Mouse (Mus musculus) gastrocnemius, postnatal 14 days (tissue): ENCODE measurements around the gene Gm21173. TPM values are rescaled to one million over a fixed set of nuclear protein-coding genes. Genes with fewer than 3 reads are reported as not detected.
"Not testable (repeated sequence)": the region's sequence is repeated elsewhere in the genome, so short reads cannot be mapped to it uniquely, and the experiment has no call there.

Source experiments
- DNase-seq: peaks from one replicate; pipeline ENCODE4 v3.0.0; 2021; ENCODE audit warnings: mixed read lengths
- intact Hi-C: fragments of 180-260 bp; cut with DNase I; formaldehyde crosslinking; loops from one replicate; pipeline ENCODE4 v1.15.1; 2025; ENCODE audit warnings: low total_unique reads
- long read RNA-seq, 2 experiments: library from polyadenylated mRNA; stranded (forward); transcript quantifications; one replicate each; pipeline ENCODE4 v2.0.0; 2021
- total RNA-seq, 2 experiments: library from RNA; stranded (reverse); gene quantifications; 2 replicates each; pipeline ENCODE4 v1.2.3; 2021

Gm21173 gene
- not detected for total RNA-seq
- long read RNA-seq, experiment 1: 0 reads
- long read RNA-seq, experiment 2: 0 reads

- DNase-seq, intact Hi-C loops: not testable (repeated sequence)
These were observed at the start of gene Gm21173 for GRCm38 (mm10) chrY:76761300-76761699. Gene Gm21173 (plus strand): TSS chrY:76761600.
